Mouse (Mus musculus) limb, embryonic 13.5 days (tissue): ENCODE results near the gene Slc6a4. TPM values are rescaled to one million over a fixed set of nuclear protein-coding genes. Genes with fewer than 3 reads are reported as not detected.

ENCODE experiments used
- ATAC-seq: fragments of 200-750 bp; cut with Nextera tagmentation; 2 replicates; pipeline ENCODE4 v1.8.0; 2017; ENCODE audit warnings: low read depth, moderate number of reproducible peaks, moderate TSS enrichment; ENCODE audit not compliant: low FRiP score
- H3K27ac ChIP-seq: fragments of 300-500 bp; sonication (generic); 2 replicates; pipeline ENCODE4 v1.5.1; 2015; ENCODE audit warnings: inconsistent platforms, mild to moderate bottlenecking, moderate library complexity
- H3K27me3 ChIP-seq: fragments of 300-500 bp; sonication (generic); 2 replicates; pipeline ENCODE4 v1.6.1; 2015; ENCODE audit warnings: mild to moderate bottlenecking, inconsistent platforms
- H3K36me3 ChIP-seq: fragments of 300-500 bp; sonication (generic); 2 replicates; pipeline ENCODE4 v1.6.1; 2015; ENCODE audit warnings: inconsistent platforms, mild to moderate bottlenecking, moderate library complexity
- H3K4me1 ChIP-seq: fragments of 300-500 bp; sonication (generic); 2 replicates; pipeline ENCODE4 v1.6.1; 2015; ENCODE audit warnings: inconsistent platforms
- H3K4me2 ChIP-seq: fragments of 300-500 bp; sonication (generic); replicated peaks from 2 replicates; pipeline ENCODE4 v1.6.1; 2015; ENCODE audit warnings: inconsistent platforms, mild to moderate bottlenecking, moderate library complexity
- H3K4me3 ChIP-seq: fragments of 300-500 bp; sonication (generic); 2 replicates; pipeline ENCODE4 v1.5.1; 2015; ENCODE audit warnings: moderate library complexity, mild to moderate bottlenecking, inconsistent platforms
- H3K9ac ChIP-seq: fragments of 300-500 bp; sonication (generic); 2 replicates; pipeline ENCODE4 v1.6.1; 2015; ENCODE audit warnings: mild to moderate bottlenecking, inconsistent platforms
- H3K9me3 ChIP-seq: fragments of 300-500 bp; sonication (generic); 2 replicates; pipeline ENCODE4 v1.6.1; 2016; ENCODE audit warnings: inconsistent platforms
- WGBS: fragments of 180-500 bp; shearing (Covaris S2); methylation state at CpG from one replicate; pipeline ENCODE4 v1.1.7; 2015; 5-methylcytosine and 5-hydroxymethylcytosine counted together
- polyA plus RNA-seq: library from polyadenylated mRNA; unstranded; fragments of >200 nt; fragmentation: Nextera tagmentation; extraction: Ambion mirVana; gene quantifications from 2 replicates; pipeline ENCODE4 v1.2.1, GENCODE M21; 2015

Slc6a4 gene
- polyA plus RNA-seq = 0.33 and 0.77 TPM in 2 replicates

DNA sequence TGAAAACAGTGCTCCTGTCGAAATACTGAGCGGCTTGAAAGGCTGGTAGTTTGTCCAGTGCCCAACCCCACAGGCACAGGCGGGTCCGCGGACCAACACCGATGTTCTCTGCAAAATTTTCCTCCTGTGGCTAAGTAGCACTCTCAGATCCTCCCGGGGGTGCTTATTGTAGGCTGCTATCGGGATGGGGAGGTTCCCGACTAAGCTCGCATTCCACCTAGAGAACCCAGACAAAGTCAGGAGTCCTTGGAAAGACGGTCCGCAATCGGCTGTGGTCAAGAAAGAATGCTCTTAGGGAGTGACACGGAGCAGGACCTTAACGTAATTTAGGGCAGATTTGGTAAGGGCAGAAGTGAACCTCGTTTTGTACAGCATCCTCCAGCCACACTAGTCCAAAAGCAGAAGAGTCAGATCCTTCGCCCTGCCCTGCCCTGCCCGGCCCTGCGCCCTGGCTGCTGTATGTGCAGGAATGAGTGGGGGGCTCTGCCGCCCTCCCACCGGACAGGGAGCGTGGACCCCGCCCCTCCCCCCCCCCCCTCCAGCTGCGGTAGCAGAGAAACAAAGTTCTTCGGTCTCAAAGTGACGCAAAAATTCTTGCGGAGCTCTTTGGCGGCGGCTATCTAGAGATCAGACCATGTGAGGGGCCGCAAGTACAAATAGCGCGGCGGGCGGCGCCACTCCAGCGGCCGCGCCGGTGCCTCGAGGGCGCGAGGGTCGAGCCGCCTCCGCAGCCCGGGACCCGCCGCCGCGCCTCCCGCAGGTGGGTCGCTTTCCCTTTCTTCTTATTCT lies at the start of gene Slc6a4:
TSS of gene Slc6a4 (plus strand) at position 688 of the 789 bp plus-strand sequence.
- H3K36me3 ChIP-seq = no peaks in the 10 kb centered on the region
- H3K4me2 ChIP-seq = peak within 1 kb of the TSS; percentile 88
- H3K27me3 ChIP-seq = peaks cover 65% of the 10 kb centered on the region
- 1% methylated on average over 52 of the region's 52 CpGs for WGBS
- H3K4me3 ChIP-seq = peak within 1 kb of the TSS; percentile 49
- H3K9me3 ChIP-seq = no peaks in the 10 kb centered on the region
- no peak for ATAC-seq
- peaks cover 13% of the 10 kb centered on the region for H3K4me1 ChIP-seq
- no peak within 1 kb of the TSS for H3K27ac ChIP-seq
- peak within 1 kb of the TSS; percentile 52 for H3K9ac ChIP-seq

- no peak overlapping the region for H3K9ac ChIP-seq
- H3K36me3 ChIP-seq = peaks cover 83% of the 10 kb centered on the region
- H3K4me1 ChIP-seq = no peaks in the 10 kb centered on the region
- H3K27me3 ChIP-seq = no peaks in the 10 kb centered on the region
- H3K4me3 ChIP-seq = no peak overlapping the region
- 95% methylated on average over 2 of the region's 2 CpGs for WGBS
- no peak for ATAC-seq
- no peak overlapping the region for H3K27ac ChIP-seq
- H3K9me3 ChIP-seq = no peaks in the 10 kb centered on the region
- no peak overlapping the region for H3K4me2 ChIP-seq
These were observed 44.9 kb upstream of the Slc6a4 start for GRCm38 (mm10) chr11:76953536-76953935.

DNA sequence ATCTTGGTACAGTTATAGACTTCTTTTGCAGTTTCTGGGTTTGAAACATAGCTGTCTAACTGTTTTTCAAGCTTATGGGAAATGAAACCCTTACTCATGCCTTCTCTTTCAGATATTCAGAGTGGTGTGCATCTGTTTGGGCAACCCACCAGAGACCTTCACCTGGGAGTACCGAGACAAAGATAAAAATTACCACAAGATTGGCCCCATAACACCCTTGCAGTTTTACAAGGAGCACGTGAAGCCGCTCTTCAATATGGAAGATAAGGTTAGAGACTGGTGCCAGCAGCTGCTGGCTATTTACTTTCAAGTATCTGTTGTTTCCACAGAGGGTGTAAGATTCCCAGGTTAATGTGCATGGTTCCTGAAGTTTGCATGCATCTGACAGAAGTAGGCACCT lies 32.7 kb upstream of the Slc6a4 start:
- Histone ChIP-seq H3K4me2 (no peak overlapping the region), H3K27ac (no peak overlapping the region), H3K9ac (no peak overlapping the region), H3K36me3 (peaks cover 92% of the 10 kb centered on the region), H3K27me3 (no peaks in the 10 kb centered on the region), H3K4me1 (no peaks in the 10 kb centered on the region), H3K4me3 (no peak overlapping the region), H3K9me3 (no peaks in the 10 kb centered on the region)
- no peak for ATAC-seq
- WGBS = 95% methylated on average over 3 of the region's 3 CpGs

GRCm38 (mm10) chr11:76970328-76970727 lies 28.1 kb upstream of the Slc6a4 start:
- H3K36me3 ChIP-seq = peaks cover 90% of the 10 kb centered on the region
- H3K27ac ChIP-seq = no peak overlapping the region
- H3K9ac ChIP-seq = no peak overlapping the region
- no peaks in the 10 kb centered on the region for H3K9me3 ChIP-seq
- no peaks in the 10 kb centered on the region for H3K4me1 ChIP-seq
- no peaks in the 10 kb centered on the region for H3K27me3 ChIP-seq
- WGBS = 97% methylated on average over 2 of the region's 2 CpGs
- ATAC-seq = no peak
- H3K4me3 ChIP-seq = no peak overlapping the region
- H3K4me2 ChIP-seq = no peak overlapping the region

- peaks cover 86% of the 10 kb centered on the region for H3K36me3 ChIP-seq
- H3K27ac ChIP-seq = no peak overlapping the region
- H3K4me2 ChIP-seq = no peak overlapping the region
- no peaks in the 10 kb centered on the region; the same call in 1 of the 2 replicates for H3K9me3 ChIP-seq
- no peak overlapping the region for H3K4me3 ChIP-seq
- ATAC-seq = no peak
- 93% methylated on average over 7 of the region's 7 CpGs for WGBS
- H3K9ac ChIP-seq = no peak overlapping the region
- H3K4me1 ChIP-seq = no peaks in the 10 kb centered on the region
- no peaks in the 10 kb centered on the region for H3K27me3 ChIP-seq
These were observed 23.6 kb upstream of the Slc6a4 start for GRCm38 (mm10) chr11:76974680-76975319.

- Histone ChIP-seq H3K4me2 (no peak overlapping the region), H3K9ac (no peak overlapping the region), H3K4me3 (no peak overlapping the region), H3K27me3 (no peaks in the 10 kb centered on the region), H3K9me3 (no peaks in the 10 kb centered on the region), H3K36me3 (peaks cover 83% of the 10 kb centered on the region), H3K4me1 (no peaks in the 10 kb centered on the region), H3K27ac (no peak overlapping the region)
- WGBS = 84% methylated on average over 5 of the region's 5 CpGs
- no peak for ATAC-seq
These were observed 16.7 kb upstream of the Slc6a4 start for GRCm38 (mm10) chr11:76981570-76982141.

DNA sequence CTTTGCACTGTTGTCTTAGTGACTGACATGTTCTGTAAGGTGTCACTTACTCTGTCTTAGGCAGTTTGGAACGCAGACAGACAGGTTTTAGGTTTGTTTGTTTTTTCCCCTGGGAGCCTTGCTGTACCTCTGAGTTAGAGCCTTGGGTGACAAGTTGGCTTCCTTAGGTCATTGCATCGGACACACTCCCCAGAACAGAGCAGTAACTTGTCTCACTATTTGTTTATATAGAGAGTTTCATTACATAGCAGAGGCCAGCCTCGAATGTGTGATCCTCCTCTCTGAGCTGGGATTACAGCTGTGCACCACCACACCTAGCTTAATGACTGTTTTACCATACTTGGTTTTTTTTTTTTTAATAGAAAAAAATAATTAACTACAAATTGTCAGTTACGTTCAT lies 16.0 kb upstream of the Slc6a4 start:
- no peaks in the 10 kb centered on the region for H3K27me3 ChIP-seq
- no peak overlapping the region for H3K9ac ChIP-seq
- no peak overlapping the region for H3K4me2 ChIP-seq
- no peak overlapping the region for H3K4me3 ChIP-seq
- no peak overlapping the region for H3K27ac ChIP-seq
- ATAC-seq = no peak
- 71% methylated on average over 4 of the region's 4 CpGs for whole genome bisulfite sequencing
- no peaks in the 10 kb centered on the region for H3K9me3 ChIP-seq
- no peaks in the 10 kb centered on the region for H3K4me1 ChIP-seq
- H3K36me3 ChIP-seq = peaks cover 87% of the 10 kb centered on the region

- 84% methylated on average over 5 of the region's 5 CpGs for WGBS
- Histone ChIP-seq H3K4me2 (no peak overlapping the region), H3K27ac (no peak overlapping the region), H3K27me3 (no peaks in the 10 kb centered on the region), H3K9ac (no peak overlapping the region), H3K4me3 (no peak overlapping the region), H3K4me1 (no peaks in the 10 kb centered on the region), H3K9me3 (no peaks in the 10 kb centered on the region), H3K36me3 (peaks cover 88% of the 10 kb centered on the region)
- no peak for ATAC-seq
These were observed 14.8 kb upstream of the Slc6a4 start for GRCm38 (mm10) chr11:76983641-76984040.

DNA sequence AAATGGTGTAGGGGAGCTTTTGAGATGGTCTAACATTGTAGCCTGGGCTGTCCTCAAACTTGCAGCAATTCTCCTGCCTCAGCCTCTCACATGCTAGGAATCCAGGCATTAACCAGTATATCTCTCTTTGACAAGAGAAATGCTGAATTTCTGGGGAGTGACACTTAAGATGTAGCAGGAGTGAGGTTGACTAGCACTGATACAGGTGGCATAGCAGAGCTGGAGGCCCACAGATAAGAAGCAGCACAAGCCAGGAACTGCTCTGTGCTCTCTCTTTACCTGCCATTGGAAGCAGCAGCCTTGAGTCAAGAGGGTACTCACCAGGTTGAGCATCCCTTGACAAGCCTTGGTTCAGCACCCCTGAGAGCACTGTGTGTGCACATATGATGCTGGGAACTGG lies 14.2 kb upstream of the Slc6a4 start:
- no peak overlapping the region for H3K27ac ChIP-seq
- no peaks in the 10 kb centered on the region for H3K4me1 ChIP-seq
- no peak for ATAC-seq
- H3K27me3 ChIP-seq = no peaks in the 10 kb centered on the region
- peaks cover 83% of the 10 kb centered on the region for H3K36me3 ChIP-seq
- no peak overlapping the region for H3K4me2 ChIP-seq
- H3K4me3 ChIP-seq = no peak overlapping the region
- no peaks in the 10 kb centered on the region for H3K9me3 ChIP-seq
- H3K9ac ChIP-seq = no peak overlapping the region

- WGBS = 81% methylated on average over 5 of the region's 5 CpGs
- H3K9me3 ChIP-seq = no peaks in the 10 kb centered on the region
- H3K36me3 ChIP-seq = peaks cover 32% of the 10 kb centered on the region
- H3K4me2 ChIP-seq = no peak overlapping the region
- no peaks in the 10 kb centered on the region for H3K4me1 ChIP-seq
- H3K4me3 ChIP-seq = no peak overlapping the region
- H3K27me3 ChIP-seq = peaks cover 6% of the 10 kb centered on the region
- no peak overlapping the region for H3K9ac ChIP-seq
- ATAC-seq = no peak
- H3K27ac ChIP-seq = no peak overlapping the region
These were observed 7.6 kb upstream of the Slc6a4 start for GRCm38 (mm10) chr11:76990839-76991238.

DNA sequence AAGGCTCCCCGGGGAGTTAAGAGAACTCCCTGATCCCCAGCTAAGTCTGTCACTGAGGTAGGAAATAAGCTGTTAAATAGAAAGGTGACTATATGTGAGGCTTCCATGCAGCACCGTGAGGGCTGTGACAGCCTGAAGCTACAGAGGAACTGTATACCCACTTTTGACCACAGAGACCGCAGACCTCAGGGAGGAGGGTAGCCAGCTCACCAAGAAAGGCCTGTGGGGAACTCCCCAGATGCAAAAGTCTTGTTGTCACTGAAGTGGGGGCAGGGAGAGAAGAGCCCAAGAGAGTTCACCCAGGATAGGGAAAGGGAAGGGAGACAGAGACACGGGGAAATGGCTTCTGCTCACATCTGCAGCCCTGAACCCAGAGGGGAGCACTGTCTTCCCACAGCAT lies 5.5 kb upstream of the Slc6a4 start:
- no peak overlapping the region for H3K4me2 ChIP-seq
- peaks cover 2% of the 10 kb centered on the region; the same call in 1 of the 2 replicates for H3K4me1 ChIP-seq
- peaks cover 12% of the 10 kb centered on the region for H3K36me3 ChIP-seq
- H3K9ac ChIP-seq = no peak overlapping the region
- H3K27me3 ChIP-seq = peaks cover 25% of the 10 kb centered on the region
- H3K9me3 ChIP-seq = no peaks in the 10 kb centered on the region
- no peak for ATAC-seq
- no peak overlapping the region for H3K4me3 ChIP-seq
- no peak overlapping the region for H3K27ac ChIP-seq
- WGBS = 39% methylated on average over 4 of the region's 4 CpGs

GRCm38 (mm10) chr11:76995966-76996672 lies 2.3 kb upstream of the Slc6a4 start:
- no peak for ATAC-seq
- peaks cover 57% of the 10 kb centered on the region for H3K27me3 ChIP-seq
- 53% methylated on average over 20 of the region's 20 CpGs for WGBS

More at GRCm38 (mm10) chr11:76995966-76996672, 2.3 kb upstream of the Slc6a4 start:
- H3K4me3 ChIP-seq = no peak overlapping the region
- no peaks in the 10 kb centered on the region for H3K36me3 ChIP-seq
- no peak overlapping the region for H3K9ac ChIP-seq
- H3K27ac ChIP-seq = no peak overlapping the region
- H3K9me3 ChIP-seq = no peaks in the 10 kb centered on the region
- peaks cover 13% of the 10 kb centered on the region for H3K4me1 ChIP-seq
- no peak overlapping the region for H3K4me2 ChIP-seq
